Mouse (Mus musculus): ENCODE data around the gene Zdhhc17.

Zdhhc17 gene

GRCm38 (mm10) chr10:111009641-111010479 lies at the start of gene Zdhhc17:
Gene Zdhhc17 (minus strand): TSS chr10:111010140.
- peak; percentile 89 for DNase-seq (ENCODE audit: low read depth, low spot score)

- DNase-seq (ENCODE audit: low read depth, low spot score), result peak; percentile 7
Observed at GRCm38 (mm10) chr10:111055770-111056169, 45.8 kb upstream of the Zdhhc17 start.

GRCm38 (mm10) chr10:111051606-111052005 lies 41.7 kb upstream of the Zdhhc17 start:
- no peak for DNase-seq (ENCODE audit: low read depth, low spot score)

GRCm38 (mm10) chr10:111050511-111050910 lies 40.6 kb upstream of the Zdhhc17 start:
- no peak for DNase-seq (ENCODE audit: low read depth, low spot score)

GRCm38 (mm10) chr10:111050061-111050460 lies 40.1 kb upstream of the Zdhhc17 start:
- no peak for DNase-seq (ENCODE audit: low read depth, low spot score)

GRCm38 (mm10) chr10:111047895-111048294 lies 38.0 kb upstream of the Zdhhc17 start:
- no peak for DNase-seq (ENCODE audit: low read depth, low spot score)

- DNase-seq (ENCODE audit: low read depth, low spot score), result no peak
Observed at GRCm38 (mm10) chr10:111040078-111040656, 30.2 kb upstream of the Zdhhc17 start.

- DNase-seq (ENCODE audit: low read depth, low spot score), result no peak
Observed at GRCm38 (mm10) chr10:111036851-111037250, 26.9 kb upstream of the Zdhhc17 start.

- DNase-seq (ENCODE audit: low read depth, low spot score), result no peak
Observed at GRCm38 (mm10) chr10:111035134-111035533, 25.2 kb upstream of the Zdhhc17 start.

GRCm38 (mm10) chr10:111031511-111032365 lies 21.8 kb upstream of the Zdhhc17 start:
- no peak for DNase-seq (ENCODE audit: low read depth, low spot score)

- no peak for DNase-seq (ENCODE audit: low read depth, low spot score)
Observed at GRCm38 (mm10) chr10:111030845-111031244, 20.9 kb upstream of the Zdhhc17 start.

GRCm38 (mm10) chr10:111026106-111026505 lies 16.2 kb upstream of the Zdhhc17 start:
- DNase-seq (ENCODE audit: low read depth, low spot score), result no peak

- no peak for DNase-seq (ENCODE audit: low read depth, low spot score)
Observed at GRCm38 (mm10) chr10:111024746-111025145, 14.8 kb upstream of the Zdhhc17 start.

- DNase-seq (ENCODE audit: low read depth, low spot score), result no peak
Observed at GRCm38 (mm10) chr10:111014476-111014875, 4.5 kb upstream of the Zdhhc17 start.

- no peak for DNase-seq (ENCODE audit: low read depth, low spot score)
Observed at GRCm38 (mm10) chr10:111013265-111013664, 3.3 kb upstream of the Zdhhc17 start.

- no peak for DNase-seq (ENCODE audit: low read depth, low spot score)
Observed at GRCm38 (mm10) chr10:111012496-111013038, 2.6 kb upstream of the Zdhhc17 start.

GRCm38 (mm10) chr10:111011226-111011765 lies 1.4 kb upstream of the Zdhhc17 start:
- DNase-seq (ENCODE audit: low read depth, low spot score), result no peak

GRCm38 (mm10) chr10:111010480-111011225 lies 713 bp upstream of the Zdhhc17 start:
- peak; percentile 35 for DNase-seq (ENCODE audit: low read depth, low spot score)

- DNase-seq (ENCODE audit: low read depth, low spot score), result peak; percentile 19
Observed at GRCm38 (mm10) chr10:111009113-111009640, 763 bp downstream of the Zdhhc17 start.

- no peak for DNase-seq (ENCODE audit: low read depth, low spot score)
Observed at GRCm38 (mm10) chr10:111007687-111008086, 2.3 kb downstream of the Zdhhc17 start.

All from ES-CJ7 (cell line).